Mouse (Mus musculus) testis, postnatal 10 days (tissue): Measurements from ENCODE around the gene Phc3.
"Not testable (repeated sequence)": the region's sequence is repeated elsewhere in the genome, so short reads cannot be mapped to it uniquely, and the experiment has no call there.

Source experiments
- DNase-seq: peaks from one replicate; pipeline ENCODE4 v3.0.0; 2021; ENCODE audit warnings: low spot score

Phc3 gene

DNA sequence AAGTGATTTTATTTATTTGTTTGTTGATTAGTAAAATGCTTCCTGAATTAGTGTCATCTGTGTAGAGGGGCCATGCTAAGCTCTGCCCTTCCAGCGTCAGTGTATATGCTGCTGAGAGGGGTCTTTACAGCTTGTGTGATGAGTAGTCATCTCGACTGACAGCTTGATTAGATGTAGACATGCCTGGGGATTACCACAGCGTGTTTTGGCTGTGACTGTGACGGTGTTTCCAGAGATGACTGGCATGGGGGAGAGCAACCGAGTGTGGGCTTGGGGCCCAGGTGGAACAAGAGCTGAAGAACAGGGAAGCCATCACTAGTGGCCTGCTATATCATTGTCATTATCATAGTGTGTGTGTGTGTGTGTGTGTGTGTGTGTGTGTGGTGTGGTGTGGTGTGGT, 100.6 kb downstream of the Phc3 start:
- DNase-seq, result no peak

DNA sequence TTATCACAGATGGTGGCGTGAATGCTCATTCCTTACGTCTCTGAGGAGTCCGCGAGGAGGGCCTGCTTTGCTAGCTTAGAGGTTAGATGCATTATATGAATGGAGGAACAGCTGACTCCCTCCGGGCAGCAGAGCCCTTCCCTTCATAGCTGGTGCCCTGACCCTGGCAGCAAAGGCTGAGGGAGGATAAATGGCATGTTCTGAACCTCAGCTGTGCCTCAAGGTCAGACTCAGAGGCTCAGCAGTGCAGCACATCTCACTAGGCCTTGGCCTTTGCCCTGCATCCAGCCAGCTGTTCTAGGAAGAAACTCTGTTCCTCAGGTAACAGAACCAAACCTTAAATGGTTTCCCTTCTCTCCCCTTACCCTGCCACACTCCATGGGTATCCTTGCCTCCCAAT, 101.0 kb downstream of the Phc3 start:
- DNase-seq, result no peak

DNA sequence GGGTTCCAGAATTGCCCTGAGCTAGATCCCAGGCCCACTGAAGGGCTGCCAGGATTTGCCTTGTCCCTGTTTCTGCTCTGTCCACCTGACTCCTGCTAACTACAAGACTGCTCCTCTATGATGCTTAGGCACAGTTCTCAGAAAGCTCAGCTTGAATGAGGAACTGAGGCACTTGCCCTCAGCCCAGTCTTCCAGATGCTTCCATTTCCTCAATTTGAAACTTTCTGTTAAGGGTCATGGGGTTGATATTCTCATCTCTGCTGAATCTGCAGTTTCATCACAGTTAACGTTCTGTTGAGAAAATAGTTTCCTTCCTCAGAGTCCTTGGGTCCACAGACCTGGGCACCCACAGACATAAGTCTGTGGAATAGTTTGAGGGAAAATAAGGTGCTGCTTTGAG, 104.6 kb downstream of the Phc3 start:
- no peak for DNase-seq

DNA sequence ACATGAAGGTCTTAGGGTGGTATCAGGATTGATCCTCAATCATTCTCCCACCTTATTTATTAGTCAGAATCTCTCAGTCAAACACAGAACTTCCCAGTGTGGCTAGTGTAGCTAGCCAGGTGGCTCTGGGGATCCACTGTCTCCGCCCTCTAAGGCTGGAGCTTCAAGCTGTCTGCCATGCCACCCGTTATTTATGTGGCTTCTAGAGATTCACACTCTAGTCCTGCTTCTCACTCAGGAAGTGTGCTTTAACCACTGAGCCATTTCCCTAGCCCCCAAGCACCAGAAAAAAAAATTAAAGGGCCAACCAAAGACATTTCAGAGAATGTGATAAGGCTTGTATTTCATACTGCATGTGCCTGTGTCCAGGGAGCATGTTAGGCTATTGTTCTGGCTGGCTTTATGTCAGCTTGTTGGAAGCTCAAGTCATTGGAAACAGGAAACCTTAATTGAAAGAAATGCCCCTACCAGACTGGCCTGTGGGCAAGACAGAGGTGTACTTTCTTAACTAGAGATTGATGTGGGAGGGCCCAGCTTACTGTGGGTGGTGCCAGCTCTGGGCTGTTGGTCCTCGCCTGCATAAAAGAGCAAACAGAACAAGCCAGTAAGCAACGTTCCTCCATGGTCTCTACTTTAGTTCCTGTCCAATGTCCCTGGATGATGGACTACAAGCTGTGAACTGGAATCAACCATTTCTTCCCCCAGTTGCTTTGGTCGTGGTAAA, 105.3 kb downstream of the Phc3 start:
- no peak for DNase-seq

DNA sequence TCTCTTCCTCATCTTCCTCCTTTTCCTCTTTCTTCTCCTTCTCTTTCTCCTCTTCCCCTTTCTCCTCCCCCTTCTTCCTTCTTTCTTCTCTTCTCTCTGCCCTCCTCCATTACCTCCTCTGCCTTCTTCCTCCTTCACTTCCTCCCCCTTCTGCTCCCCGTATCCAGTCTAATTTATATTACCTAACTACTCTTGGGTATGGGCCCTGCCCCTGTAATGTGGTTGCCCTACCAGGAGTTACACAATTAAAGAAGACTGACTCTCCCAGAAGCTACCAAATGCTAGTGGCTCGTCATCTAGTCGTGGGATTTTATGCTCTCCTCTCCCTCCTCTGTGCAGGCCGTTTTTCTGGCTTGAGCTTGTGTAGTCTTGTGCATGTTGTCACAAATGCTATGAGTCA, 108.5 kb downstream of the Phc3 start:
- DNase-seq, result no peak

DNA sequence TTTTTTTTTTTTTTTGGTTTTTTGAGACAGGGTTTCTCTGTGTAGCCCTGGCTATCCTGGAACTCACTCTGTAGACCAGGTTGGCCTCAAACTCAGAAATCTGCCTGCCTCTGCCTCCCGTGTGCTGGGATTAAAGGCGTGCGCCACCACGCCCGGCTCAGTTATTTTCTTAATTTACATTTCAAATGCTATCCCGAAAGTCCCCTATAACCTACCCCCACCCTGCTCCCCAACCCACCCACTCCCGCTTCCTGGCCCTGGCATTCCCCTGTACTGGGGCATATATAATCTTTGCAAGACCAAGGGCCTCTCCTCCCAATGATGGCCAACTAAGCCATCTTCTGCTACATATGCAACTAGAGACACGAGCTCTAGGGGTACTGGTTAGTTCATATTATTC, 109.6 kb downstream of the Phc3 start:
- DNase-seq, result not testable (repeated sequence)

DNA sequence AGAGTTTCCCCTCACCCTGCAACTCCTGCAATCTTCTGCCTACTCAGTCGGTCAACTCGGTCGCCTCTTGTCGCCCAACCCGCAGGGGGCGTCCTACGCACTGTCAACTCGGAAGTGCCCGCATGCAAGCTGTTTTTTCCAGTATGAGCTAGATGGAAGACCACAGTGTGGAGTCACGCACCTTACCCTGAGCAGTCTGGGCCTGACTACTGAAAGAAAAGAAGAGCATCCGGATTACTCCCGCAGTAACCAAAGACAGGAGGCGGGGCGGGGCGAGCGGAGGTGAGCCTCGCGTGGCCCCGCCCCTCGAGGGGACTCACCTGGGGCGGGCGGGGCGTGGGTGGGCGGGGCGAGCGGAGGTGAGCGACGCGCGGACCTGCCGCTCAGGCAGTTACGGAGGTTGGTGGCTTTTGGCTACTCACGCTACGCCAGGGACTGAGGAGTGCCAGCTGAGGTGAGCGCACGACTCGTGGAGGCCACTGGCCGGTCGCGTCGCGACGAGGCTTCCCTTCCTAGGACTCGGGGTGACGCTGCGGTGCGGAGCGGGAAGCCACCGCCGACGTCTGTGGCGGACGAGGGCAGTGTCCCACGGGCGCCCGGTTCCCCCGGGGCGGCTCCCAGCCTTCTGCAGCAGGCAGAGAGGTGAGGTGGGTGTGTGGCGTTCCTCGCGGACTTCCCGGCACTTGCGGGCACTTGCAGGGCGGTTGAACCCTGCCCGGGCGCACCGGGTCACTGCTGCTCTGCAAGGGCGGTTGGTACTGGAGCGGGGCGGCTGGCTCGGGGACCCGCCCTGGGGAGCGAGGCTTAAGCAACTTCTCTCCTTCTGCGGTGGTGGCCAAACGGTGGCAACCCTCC, 113.4 kb downstream of the Phc3 start, which contains the start of gene Gpr160:
Gene Gpr160, plus strand, starts transcription at position 347 of the 855 bp plus-strand sequence.
- peak; percentile 85 for DNase-seq

DNA sequence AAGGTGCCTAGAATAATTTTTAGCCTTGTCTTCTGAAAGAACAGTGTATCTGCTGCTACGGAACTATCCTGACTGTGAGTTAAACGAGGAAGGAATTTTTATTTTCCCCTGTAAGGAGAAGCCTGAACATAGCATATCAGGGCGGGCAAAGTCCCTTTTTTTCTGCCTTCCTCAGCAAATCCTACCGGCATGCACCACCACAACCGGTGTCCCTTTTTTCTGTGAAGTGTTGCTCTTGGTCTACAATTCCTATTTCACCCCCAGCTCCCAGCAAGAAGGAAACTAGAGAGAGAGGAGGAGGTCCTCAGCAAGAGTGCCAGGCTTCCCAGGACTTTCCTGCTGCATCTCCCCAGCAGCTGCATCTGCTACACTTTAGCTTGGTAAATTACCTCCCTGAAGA, 115.6 kb downstream of the Phc3 start:
- no peak for DNase-seq

DNA sequence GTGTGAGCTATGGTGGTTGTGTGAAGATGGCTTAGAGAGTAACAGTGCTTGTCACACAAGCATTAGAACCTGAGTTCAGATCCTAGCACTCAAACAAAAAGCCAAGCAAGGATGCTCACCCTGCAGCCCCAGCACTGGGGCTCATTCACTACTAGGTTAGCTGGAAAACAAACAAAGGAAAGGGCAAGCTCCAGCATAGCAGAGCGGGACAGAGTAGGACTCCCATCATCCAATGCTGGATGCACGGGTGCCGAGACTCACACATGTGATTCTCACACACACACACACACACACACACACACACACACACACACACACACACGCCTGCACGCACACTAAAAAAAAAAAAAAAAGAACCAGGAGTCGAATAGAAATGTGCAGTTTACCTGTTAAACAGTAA, 117.8 kb downstream of the Phc3 start:
- no peak for DNase-seq
